Mouse (Mus musculus): ENCODE measurements around the gene Trnau1ap.
"Not testable (repeated sequence)": the region's sequence is repeated elsewhere in the genome, so short reads cannot be mapped to it uniquely, and the experiment has no call there.

The Trnau1ap gene

GRCm38 (mm10) chr4:132301965-132302938 is 27.1 kb downstream of the Trnau1ap start:
- no peak for DNase-seq (ENCODE audit: extremely low read depth, low read depth, low spot score)

GRCm38 (mm10) chr4:132301486-132301885 is 27.9 kb downstream of the Trnau1ap start:
- DNase-seq (ENCODE audit: extremely low read depth, low read depth, low spot score), result no peak

DNA sequence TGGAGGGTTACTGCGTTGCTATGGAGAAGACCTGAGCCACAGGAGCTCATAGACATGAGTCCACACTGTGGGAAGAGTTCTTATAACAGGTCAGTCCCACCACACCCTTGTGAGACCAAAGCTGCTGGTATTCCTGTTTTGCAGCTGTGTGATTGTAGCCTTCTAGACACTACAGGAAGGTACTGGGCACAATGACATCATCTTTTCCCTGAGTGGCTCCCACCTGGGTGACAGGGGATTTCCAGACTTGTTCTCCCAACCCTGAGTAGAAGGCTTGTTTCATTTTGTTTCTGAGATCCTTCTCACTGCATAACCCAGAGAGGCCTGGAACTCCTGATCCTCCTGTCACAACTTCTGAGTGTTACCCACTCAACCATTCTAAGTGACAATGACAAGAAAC is 29.5 kb downstream of the Trnau1ap start:
- DNase-seq (ENCODE audit: extremely low read depth, low read depth, low spot score), result no peak

GRCm38 (mm10) chr4:132295696-132296390 is 33.5 kb downstream of the Trnau1ap start:
- no peak for DNase-seq (ENCODE audit: extremely low read depth, low read depth, low spot score)

GRCm38 (mm10) chr4:132293682-132294240 is 35.6 kb downstream of the Trnau1ap start:
- no peak for DNase-seq (ENCODE audit: extremely low read depth, low read depth, low spot score)

DNA sequence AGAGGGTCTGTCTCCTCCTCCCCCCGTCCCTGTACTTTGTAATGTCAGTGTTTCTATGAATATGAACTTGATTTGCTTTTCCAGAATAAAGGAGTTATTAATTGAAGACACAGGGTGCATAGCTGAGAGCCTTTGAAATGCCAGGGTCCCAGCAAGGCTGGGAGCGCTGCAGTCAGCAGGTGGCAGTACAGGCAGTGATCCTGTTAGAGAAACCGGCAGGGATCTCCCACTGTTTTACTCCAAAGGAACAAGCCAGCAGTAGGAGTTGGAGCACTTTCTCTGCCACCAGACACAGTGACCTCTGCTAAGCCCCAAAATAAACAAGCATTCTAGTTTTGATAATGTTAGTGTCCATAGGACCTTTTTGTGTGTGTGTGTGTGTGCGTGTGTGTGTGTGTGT is 36.4 kb downstream of the Trnau1ap start:
- no peak for DNase-seq (ENCODE audit: extremely low read depth, low read depth, low spot score)

DNA sequence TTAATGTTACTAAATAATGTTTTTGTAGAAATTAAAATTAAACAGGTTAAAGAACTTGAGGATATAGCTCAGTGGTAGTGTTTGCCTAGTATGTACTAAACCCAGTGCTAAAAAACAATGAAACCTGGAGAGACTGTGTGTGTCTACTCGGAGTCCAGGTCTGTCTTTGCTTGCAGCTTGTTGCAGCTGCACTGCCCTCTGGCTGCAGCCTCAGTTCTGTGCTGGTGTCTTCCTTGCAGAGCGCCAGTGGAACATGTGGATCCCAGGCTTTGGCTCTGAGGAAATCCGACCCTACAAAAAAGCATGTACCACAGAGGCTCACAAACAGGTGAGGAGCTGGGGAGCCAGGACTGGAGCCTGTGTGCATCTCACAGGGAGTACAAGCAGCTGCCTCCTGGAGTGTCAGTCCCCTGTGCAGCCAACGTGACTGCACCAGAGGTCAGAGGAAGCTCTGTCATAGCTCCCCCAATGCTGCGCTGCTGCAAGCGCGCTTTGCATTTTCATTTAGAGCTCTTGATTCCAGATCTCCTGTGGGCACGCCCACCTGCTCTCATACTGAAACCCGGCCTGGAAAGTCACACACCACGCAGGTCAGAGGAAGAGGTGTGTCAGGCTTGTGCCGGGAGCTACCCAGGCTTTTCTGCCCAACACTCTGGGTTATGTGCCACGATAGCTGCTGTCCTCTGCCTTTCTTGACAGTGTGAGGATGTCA is 37.6 kb downstream of the Trnau1ap start:
- DNase-seq (ENCODE audit: extremely low read depth, low read depth, low spot score), result no peak

DNA sequence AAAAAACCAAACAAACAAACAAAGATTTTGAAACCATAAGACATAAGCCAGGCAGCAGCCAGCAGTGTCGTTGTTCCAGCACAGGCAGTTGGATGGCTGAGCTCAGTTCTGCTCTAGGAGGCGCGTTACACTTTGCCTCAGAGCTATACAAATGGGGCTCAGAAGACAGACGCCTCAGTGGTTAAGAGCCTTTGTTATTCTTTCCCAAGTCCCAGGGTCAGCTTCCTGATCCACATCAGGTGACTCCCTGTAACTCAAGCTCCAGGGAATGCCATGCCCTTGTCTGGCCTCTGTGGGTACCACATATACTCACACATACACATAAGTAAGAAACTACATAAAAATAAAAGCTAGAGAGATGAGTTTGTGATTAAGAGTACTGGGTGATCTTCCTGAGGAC is 38.3 kb downstream of the Trnau1ap start:
- DNase-seq (ENCODE audit: extremely low read depth, low read depth, low spot score), result no peak

DNA sequence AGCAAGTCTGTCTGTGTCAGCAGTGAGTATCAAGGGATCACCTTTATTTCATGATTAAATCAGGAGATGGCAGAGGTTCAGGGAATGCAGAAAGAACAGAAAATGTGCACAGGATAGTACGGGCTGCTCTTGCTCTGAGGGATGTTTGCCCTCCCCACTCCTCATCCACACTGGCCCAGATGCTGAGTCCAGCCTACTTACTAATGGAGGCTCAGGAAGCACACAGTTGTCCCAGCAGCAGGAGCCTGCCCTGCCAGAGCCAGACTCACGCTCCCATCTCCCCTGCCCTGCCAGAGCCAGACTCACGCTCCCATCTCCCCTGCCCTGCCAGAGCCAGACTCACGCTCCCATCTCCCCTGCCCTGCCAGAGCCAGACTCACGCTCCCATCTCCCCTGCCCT is 40.5 kb downstream of the Trnau1ap start:
- DNase-seq (ENCODE audit: extremely low read depth, low read depth, low spot score), result not testable (repeated sequence)

DNA sequence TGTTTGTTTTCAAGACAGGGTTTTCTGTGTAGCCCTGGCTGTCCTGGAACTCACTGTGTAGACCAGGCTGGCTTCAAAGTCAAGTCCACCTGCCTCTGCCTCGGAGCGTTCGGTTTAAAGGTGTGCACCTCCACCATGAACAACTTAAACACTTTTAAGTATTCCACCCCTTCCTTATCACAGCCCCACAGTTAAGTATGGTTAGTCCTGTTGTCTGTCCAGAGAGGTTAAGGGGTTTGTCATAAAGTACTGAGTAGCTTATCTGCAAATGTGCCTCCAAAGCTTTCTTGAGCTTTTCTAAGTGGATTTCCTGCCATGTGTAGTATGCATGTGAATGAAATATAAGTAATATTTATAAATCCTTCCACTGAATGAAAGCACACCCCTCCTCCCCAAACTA is 53.4 kb downstream of the Trnau1ap start:
- DNase-seq (ENCODE audit: extremely low read depth, low read depth, low spot score), result no peak

DNA sequence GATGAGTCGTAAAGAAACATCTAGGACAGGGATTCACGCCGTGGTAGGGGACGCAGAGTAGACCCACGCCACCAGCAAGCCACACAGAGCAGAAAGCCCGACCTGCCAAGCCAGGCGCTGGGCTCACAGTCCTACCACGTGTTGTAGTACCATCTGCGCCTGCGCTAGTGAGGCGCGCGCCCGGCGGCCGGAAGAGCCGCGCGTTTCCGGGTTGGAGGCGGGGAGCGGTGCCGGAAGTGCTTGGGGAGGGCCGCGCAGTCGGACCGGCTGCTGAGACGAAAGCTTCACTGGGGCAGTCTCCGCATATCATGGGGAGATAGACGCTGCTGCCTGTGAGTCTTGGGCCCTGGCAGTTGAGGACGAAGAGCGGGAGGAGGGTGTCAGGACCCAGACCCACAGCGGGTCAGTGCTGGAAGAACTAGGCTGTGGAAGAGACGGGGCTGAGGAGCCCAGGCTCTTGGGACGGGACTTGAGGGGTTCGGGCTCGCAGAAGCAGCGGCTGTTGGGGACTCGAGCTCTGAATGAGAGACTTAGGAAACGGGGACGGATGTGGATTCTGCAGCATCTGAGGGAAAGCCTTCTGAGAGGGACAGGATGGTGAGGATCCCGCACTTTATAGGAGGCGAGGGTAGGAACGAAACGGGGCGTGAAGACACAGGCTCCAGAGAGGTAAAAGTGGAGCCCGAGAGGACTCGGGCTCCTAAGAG is 55.0 kb downstream of the Trnau1ap start, which contains the start of gene Taf12:
Taf12 (plus strand) TSS at position 220 of the 707 bp plus-strand sequence.
- no peak for DNase-seq (ENCODE audit: extremely low read depth, low read depth, low spot score)

DNA sequence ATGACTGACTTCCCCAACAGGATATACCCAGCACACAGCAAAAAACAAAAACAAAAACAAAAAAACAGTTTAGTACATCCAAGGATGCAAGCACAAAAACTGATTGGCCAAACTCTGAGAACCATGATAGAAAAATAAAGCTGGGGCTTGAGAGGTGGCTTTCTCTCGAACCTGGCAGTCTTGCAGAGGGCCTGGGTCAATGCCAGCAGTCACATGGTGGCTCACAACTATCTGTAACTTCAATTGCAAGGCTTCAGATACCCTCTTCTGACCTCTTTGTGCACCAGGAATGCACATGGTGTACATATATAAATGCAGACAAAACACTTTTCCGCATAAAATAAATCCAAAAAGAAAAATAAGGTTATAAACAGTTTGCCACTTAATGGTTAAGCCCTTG is 56.2 kb downstream of the Trnau1ap start:
- DNase-seq (ENCODE audit: extremely low read depth, low read depth, low spot score), result no peak

DNA sequence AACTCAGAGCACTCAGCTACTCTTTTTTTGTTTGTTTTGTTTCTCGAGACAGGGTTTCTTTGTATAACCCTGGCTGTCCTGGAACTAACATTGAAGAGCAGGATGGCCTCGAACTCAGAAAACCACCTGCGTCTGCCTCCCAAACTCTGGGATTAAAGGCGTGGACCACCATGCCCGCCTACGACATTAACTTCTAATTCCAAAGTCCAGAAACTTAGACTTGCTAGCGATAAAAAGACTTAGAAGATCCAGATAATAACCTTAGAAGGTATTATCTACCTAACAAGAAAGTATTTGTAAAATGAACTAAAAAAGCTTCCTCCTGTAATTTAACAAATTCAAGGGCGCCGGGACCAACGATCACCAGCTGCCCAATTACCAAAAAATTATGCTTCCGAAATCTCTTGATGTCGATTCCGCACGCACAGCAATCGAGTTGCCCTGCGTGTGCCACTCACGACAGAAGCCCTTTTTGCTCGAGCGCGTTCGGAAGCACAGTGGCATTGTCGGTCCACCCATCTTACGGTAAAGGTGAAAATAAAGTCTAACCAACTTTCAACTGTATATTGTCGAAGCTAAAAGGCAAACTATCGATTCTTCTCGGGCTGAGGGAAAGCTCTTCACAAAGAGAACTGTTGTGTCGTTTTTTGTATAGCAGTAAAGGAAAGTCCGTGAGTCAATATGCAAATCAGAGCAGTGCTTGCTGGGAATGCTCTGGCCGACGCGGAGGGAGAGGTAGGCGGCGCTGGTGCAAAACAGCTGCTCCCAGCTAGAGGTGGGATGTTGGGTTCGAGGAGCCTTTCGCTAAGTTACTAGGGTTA is 59.4 kb downstream of the Trnau1ap start:
- DNase-seq (ENCODE audit: extremely low read depth, low read depth, low spot score), result peak; percentile 52

- no peak for DNase-seq (ENCODE audit: extremely low read depth, low read depth, low spot score)
These were observed 60.2 kb downstream of the Trnau1ap start for GRCm38 (mm10) chr4:132268871-132269739.

GRCm38 (mm10) chr4:132266835-132267349 is 62.4 kb downstream of the Trnau1ap start:
- DNase-seq (ENCODE audit: extremely low read depth, low read depth, low spot score), result no peak

DNA sequence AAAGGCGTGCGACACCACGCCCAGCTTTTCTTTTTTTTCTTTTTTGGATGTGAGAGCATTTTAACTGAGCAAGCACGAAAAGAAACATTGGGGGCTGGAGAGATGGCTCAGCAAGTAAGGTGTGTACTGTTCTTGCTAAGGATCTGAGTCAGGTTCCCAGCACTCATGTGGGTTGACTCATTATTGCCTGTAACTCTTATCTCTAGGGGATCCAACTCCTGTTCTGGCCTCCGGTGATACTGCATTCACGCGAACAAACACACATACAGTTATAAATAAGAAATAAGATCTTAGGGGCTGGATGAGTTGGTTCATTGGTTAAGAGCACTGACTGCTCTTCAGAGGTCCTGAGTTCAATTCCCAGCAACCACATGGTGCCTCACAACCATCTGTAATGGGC is 66.0 kb downstream of the Trnau1ap start:
- no peak for DNase-seq (ENCODE audit: extremely low read depth, low read depth, low spot score)

- no peak for DNase-seq (ENCODE audit: extremely low read depth, low read depth, low spot score)
These were observed 67.1 kb downstream of the Trnau1ap start for GRCm38 (mm10) chr4:132262358-132262616.
